Mouse (Mus musculus) hindbrain, embryonic 16.5 days (tissue): Measurements from ENCODE around the gene Lmnb2. TPM values are rescaled to one million over a fixed set of nuclear protein-coding genes. Genes with fewer than 3 reads are reported as not detected.

ENCODE experiments used
- ATAC-seq: fragments of 200-750 bp; cut with Nextera tagmentation; 2 replicates; pipeline ENCODE4 v1.8.0; 2017; ENCODE audit warnings: moderate TSS enrichment, moderate library complexity
- H3K27ac ChIP-seq: fragments of 300-500 bp; sonication (generic); 2 replicates; pipeline ENCODE4 v1.5.1; 2014; ENCODE audit warnings: low read depth, mild to moderate bottlenecking, control low read depth, low read length, moderate library complexity
- H3K27me3 ChIP-seq: fragments of 300-500 bp; sonication (generic); replicated peaks from 2 replicates; pipeline ENCODE4 v1.6.1; 2014; ENCODE audit warnings: low read length; ENCODE audit not compliant: control insufficient read depth, insufficient read depth
- H3K36me3 ChIP-seq: fragments of 300-500 bp; sonication (generic); 2 replicates; pipeline ENCODE4 v1.6.1; 2014; ENCODE audit warnings: mild to moderate bottlenecking, low read length, moderate library complexity, mixed read lengths; ENCODE audit not compliant: control insufficient read depth, insufficient read depth
- H3K4me1 ChIP-seq: fragments of 300-500 bp; sonication (generic); 2 replicates; pipeline ENCODE4 v1.6.1; 2014; ENCODE audit warnings: low read depth, low read length; ENCODE audit not compliant: control insufficient read depth, insufficient read depth
- H3K4me2 ChIP-seq: fragments of 300-500 bp; sonication (generic); 2 replicates; pipeline ENCODE4 v1.6.1; 2014; ENCODE audit warnings: mild to moderate bottlenecking, low read length, control low read depth, moderate library complexity
- H3K4me3 ChIP-seq: fragments of 300-500 bp; sonication (generic); 2 replicates; pipeline ENCODE4 v1.5.1; 2014; ENCODE audit warnings: mild to moderate bottlenecking, low read length, control low read depth, moderate library complexity
- H3K9ac ChIP-seq: fragments of 300-500 bp; sonication (generic); 2 replicates; pipeline ENCODE4 v1.6.1; 2014; ENCODE audit warnings: low read depth, mild to moderate bottlenecking, control low read depth, low read length, moderate library complexity
- H3K9me3 ChIP-seq: fragments of 300-500 bp; sonication (generic); 2 replicates; pipeline ENCODE4 v1.6.1; 2014; ENCODE audit warnings: mild to moderate bottlenecking, low read length, moderate library complexity; ENCODE audit not compliant: control insufficient read depth
- WGBS: fragments of 180-500 bp; shearing (Covaris S2); extraction: QIAGEN DNeasy Blood & Tissue Kit; methylation state at CpG from one replicate; pipeline ENCODE4 v1.1.7; 2014; 5-methylcytosine and 5-hydroxymethylcytosine counted together
- polyA plus RNA-seq: library from polyadenylated mRNA; unstranded; fragments of >200 nt; fragmentation: Nextera tagmentation; extraction: Ambion mirVana; gene quantifications from 2 replicates; pipeline ENCODE4 v1.2.1, GENCODE M21; 2015

The Lmnb2 gene
- polyA plus RNA-seq, 1 experiment from 2014 or later, result 36.6 TPM

DNA sequence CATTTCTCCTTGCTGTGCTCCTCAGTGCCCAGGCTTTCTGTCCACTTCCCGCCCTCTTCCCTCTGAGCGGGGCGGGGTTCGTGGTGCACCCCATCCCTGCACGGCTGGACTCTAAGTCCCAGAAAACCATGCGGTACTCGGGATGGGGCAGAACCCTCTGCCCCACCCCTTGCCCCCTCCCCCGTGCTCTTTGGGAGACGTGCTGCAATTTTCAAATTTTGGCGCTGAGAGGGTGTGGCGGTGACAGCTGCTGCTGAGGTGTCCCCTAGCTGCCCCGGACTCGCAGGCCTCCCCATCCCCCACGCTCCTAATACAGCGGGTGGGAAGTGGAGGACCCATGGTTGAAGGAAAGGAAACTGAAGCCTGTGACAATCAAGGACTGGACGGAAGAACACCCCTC lies 3.9 kb upstream of the Lmnb2 start:
- 3% methylated on average over 16 of the region's 16 CpGs for WGBS
- peak overlapping the region; percentile 18 for H3K4me3 ChIP-seq
- peaks cover 11% of the 10 kb centered on the region for H3K4me1 ChIP-seq
- no peak overlapping the region for H3K27ac ChIP-seq
- peak overlapping the region; percentile 52 for H3K9ac ChIP-seq
- H3K9me3 ChIP-seq, result no peaks in the 10 kb centered on the region
- ATAC-seq, result no peak
- no peaks in the 10 kb centered on the region for H3K36me3 ChIP-seq
- no peaks in the 10 kb centered on the region for H3K27me3 ChIP-seq
- peak overlapping the region; percentile 41 for H3K4me2 ChIP-seq

DNA sequence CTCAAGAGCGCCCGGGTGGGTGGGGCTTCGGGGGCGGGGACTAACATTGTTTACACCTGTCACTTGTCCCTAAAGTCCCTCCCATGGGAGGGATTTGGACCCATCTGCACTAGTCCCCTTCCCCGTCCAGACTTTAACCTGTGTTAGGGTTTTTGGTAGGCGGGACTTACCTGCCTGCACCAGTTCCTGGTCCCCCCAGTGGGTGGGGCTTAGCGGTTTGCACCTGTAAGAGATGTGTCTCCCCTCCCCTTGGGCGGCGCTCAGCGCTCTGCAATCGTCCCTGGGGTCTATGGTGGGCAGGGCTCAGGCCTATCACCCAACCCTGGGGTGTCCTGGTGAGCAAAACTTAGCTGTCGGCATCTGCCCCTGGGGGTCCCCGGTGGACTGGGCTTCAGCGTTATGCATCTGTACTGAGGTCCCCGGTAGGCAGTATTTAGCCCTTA lies 688 bp downstream of the Lmnb2 start:
- Histone ChIP-seq H3K27me3 (no peaks in the 10 kb centered on the region), H3K36me3 (no peaks in the 10 kb centered on the region; the same call in 1 of the 2 replicates), H3K9me3 (no peaks in the 10 kb centered on the region), H3K27ac (peak overlapping the region; percentile 84), H3K4me3 (peak overlapping the region; percentile 92), H3K4me1 (peaks cover 19% of the 10 kb centered on the region), H3K9ac (peak overlapping the region; percentile 92), H3K4me2 (peak overlapping the region; percentile 98)
- peak; percentile 40 for ATAC-seq
- WGBS, result 2% methylated on average over 15 of the region's 15 CpGs

DNA sequence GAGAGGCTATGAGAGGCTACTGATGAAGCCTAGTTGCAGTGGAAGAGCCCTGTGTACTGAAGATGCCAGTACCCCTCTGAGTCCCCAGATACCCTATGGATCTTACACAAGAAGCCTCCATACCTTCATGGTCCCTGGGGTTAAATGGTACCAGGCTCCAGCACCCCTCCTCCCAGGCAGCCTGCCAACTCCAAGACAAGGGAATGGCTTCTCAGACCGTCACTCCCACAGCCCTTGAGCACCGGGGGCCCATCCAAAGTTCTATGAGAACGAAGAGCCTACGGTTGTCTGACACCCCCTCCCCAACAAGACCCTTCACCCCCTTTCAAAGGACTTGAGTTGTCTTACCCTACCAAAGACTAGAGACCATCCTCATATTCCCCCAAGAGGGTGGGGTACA lies 2.3 kb downstream of the Lmnb2 start:
- no peak for ATAC-seq
- no peaks in the 10 kb centered on the region for H3K27me3 ChIP-seq
- H3K36me3 ChIP-seq, result peaks cover 3% of the 10 kb centered on the region; the same call in 1 of the 2 replicates
- no peak overlapping the region for H3K4me2 ChIP-seq
- H3K4me1 ChIP-seq, result peaks cover 19% of the 10 kb centered on the region
- WGBS, result 88% methylated on average over 4 of the region's 4 CpGs
- H3K27ac ChIP-seq, result no peak overlapping the region
- H3K9me3 ChIP-seq, result no peaks in the 10 kb centered on the region
- no peak overlapping the region for H3K9ac ChIP-seq
- no peak overlapping the region for H3K4me3 ChIP-seq

DNA sequence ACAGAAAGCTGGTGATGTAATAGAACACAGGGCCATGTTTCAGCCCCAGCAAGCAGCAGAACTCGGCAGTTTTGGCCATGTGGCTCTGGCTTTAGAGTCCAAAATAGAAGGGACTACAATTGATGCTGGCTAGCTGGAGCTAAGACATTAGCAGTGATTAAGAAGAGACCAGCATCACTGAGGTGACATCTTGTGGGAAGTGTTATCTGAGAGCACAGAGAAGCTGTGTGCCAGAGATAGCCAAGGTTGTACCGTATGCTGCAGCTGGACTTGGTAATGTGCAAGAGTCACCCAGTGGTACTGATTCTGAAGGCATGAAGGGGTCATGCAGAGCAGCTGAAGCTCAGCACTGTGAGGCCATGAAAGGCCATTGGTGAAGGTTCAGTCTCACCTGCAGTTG lies 2.8 kb downstream of the Lmnb2 start:
- ATAC-seq, result no peak
- no peak overlapping the region for H3K27ac ChIP-seq
- H3K9me3 ChIP-seq, result no peaks in the 10 kb centered on the region
- H3K4me3 ChIP-seq, result no peak overlapping the region
- WGBS, result 83% methylated on average over 2 of the region's 2 CpGs
- H3K36me3 ChIP-seq, result peaks cover 3% of the 10 kb centered on the region; the same call in 1 of the 2 replicates
- no peaks in the 10 kb centered on the region for H3K27me3 ChIP-seq
- no peak overlapping the region for H3K4me2 ChIP-seq
- H3K4me1 ChIP-seq, result peaks cover 19% of the 10 kb centered on the region
- H3K9ac ChIP-seq, result no peak overlapping the region

DNA sequence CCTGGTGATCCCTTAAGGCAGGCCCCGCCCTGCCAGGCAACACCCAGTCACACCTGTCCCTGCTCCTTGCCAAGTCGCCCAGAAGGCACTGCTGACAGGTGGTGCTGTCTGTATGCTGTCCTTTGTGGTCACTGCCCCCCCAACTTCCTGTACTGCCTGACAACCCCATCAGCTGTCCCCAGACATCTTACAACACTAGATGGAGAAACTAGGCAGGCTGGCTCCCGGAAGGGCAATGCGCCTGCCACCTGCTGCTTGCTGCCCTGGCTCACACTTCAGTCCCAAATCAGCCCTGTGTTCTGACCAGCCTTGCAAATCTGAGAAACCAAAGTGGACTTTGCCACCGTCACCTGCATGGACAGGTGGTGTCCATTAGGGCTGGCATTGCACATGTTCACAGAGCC lies 3.8 kb downstream of the Lmnb2 start:
- H3K4me2 ChIP-seq, result no peak overlapping the region
- no peak overlapping the region for H3K4me3 ChIP-seq
- H3K9me3 ChIP-seq, result no peaks in the 10 kb centered on the region
- no peak for ATAC-seq
- H3K27me3 ChIP-seq, result no peaks in the 10 kb centered on the region
- WGBS, result 86% methylated on average over 5 of the region's 5 CpGs
- H3K36me3 ChIP-seq, result peaks cover 7% of the 10 kb centered on the region
- H3K27ac ChIP-seq, result no peak overlapping the region
- no peak overlapping the region for H3K9ac ChIP-seq
- peaks cover 19% of the 10 kb centered on the region for H3K4me1 ChIP-seq

DNA sequence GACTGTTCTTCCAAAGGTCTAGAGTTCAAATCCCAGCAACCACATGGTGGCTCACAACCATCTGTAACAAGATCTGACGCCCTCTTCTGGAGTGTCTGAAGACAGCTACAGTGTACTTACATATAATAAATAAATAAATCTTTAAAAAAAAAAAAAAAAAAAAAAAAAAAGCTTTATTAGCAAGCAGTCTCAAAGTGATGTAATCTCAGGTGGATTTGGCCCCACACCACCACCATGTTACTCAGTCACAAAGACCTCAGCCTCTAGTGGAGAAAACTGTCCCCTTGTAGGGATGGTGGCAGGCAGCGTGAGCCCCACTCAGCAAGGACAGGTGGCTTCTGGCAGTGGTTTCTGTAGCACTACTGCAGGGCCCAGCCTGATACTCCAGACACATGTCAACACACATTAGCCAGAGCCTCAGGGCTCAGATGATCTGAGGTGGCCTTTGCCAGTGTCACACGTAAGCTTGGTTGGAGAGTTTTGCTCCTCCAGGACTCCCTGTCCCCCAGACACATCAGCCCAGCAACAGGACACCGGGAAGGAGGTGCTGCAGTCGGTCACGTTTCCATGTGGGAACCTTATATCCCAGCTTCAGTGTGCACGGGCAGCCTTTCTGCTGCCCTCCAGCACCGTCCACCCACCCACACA lies 4.6 kb downstream of the Lmnb2 start:
- no peaks in the 10 kb centered on the region for H3K9me3 ChIP-seq

DNA sequence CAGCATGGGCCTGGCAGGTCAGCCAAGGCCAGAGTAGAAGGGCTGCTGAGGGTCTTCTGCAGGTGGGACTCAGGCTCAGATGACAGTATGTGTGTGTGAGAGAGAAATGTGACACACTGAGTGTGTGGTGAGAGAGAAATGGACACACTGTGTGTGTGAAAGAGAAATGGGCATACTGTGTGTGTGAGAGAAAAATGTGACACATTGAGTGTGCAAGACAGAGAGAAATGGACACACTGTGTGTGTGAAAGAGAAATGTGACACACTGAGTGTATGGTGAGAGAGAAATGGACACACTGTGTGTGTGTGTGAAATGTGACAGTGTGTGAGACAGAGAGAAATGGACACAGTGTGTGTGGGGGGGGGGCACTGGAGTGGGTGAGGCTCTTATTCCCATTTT lies 6.2 kb downstream of the Lmnb2 start:
- H3K9ac ChIP-seq, result no peak overlapping the region
- H3K4me3 ChIP-seq, result no peak overlapping the region
- no peak overlapping the region for H3K4me2 ChIP-seq
- H3K4me1 ChIP-seq, result peaks cover 8% of the 10 kb centered on the region
- H3K27me3 ChIP-seq, result no peaks in the 10 kb centered on the region
- no peak overlapping the region for H3K27ac ChIP-seq
- no peak for ATAC-seq
- no peaks in the 10 kb centered on the region for H3K9me3 ChIP-seq
- peaks cover 19% of the 10 kb centered on the region for H3K36me3 ChIP-seq

More for the DNA sequence above, 4.6 kb downstream of the Lmnb2 start:
- WGBS, result 96% methylated on average over 7 of the region's 8 CpGs
- ATAC-seq, result no peak
- H3K27ac ChIP-seq, result no peak overlapping the region
- H3K9ac ChIP-seq, result no peak overlapping the region
- H3K4me3 ChIP-seq, result no peak overlapping the region
- H3K36me3 ChIP-seq, result peaks cover 7% of the 10 kb centered on the region
- no peak overlapping the region for H3K4me2 ChIP-seq
- H3K27me3 ChIP-seq, result no peaks in the 10 kb centered on the region
- H3K4me1 ChIP-seq, result peaks cover 17% of the 10 kb centered on the region

DNA sequence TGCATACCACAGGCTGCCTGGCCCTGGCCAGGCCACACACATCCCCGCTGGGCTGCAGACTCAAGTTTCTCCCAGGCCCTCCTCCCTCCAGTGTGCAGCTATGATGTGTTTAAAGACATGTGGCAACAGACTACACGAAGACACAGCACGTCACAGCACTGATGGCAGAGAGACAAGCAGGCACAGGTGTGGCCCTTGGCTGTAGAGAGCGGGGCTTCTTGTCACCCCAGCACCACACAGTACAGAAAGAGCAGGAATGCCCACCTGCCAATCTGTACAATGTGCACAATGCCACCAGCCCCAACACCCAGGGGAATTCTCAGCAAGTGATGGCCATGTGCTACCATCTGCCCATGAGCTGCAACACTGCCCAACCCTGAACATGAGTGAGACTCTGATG lies 6.7 kb downstream of the Lmnb2 start:
- Histone ChIP-seq H3K9me3 (no peaks in the 10 kb centered on the region), H3K4me2 (no peak overlapping the region), H3K4me1 (peaks cover 2% of the 10 kb centered on the region), H3K9ac (no peak overlapping the region; the same call in 1 of the 2 replicates), H3K27ac (no peak overlapping the region), H3K4me3 (no peak overlapping the region), H3K36me3 (peaks cover 19% of the 10 kb centered on the region), H3K27me3 (no peaks in the 10 kb centered on the region)
- no peak for ATAC-seq
- 79% methylated on average over 4 of the region's 4 CpGs for WGBS

DNA sequence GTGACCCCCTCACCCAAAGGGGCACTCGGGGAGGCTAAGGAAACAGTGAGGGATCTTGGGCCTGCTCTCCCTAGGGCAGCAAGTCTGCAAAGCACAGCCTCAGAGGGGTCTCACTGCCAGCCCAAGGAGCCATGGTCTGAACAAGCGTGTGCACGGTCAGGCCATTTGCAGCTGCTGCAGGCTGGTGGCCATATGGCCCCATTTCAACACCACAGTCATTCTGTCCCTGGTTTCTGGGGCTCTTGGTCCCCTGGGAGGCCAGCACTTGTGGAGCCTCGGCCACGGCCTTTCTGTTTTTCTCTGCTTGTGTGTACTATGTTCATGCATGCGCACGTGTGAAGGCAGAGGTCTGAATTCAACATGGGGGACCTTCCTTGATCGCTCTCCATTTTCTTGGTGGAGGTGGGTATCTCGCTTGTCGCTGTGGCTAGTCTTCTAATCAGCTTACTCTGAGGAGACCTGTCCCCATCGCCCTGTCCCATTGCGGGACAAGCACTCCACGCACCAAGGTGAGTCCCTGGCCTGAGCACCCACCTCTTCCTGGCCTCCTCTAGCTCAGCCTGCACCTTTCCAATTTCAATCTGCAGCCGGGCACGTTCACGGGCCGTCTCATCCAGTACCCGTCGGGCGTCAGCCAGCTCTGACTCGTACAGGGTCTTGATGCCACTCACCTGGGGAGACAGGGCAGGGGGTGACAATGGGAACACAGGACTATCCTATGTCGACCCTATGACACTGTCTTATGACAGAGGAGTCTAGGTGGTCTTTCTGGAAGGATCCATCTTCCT lies 8.5 kb downstream of the Lmnb2 start:
- Histone ChIP-seq H3K4me2 (no peak overlapping the region), H3K4me3 (no peak overlapping the region), H3K9ac (no peak overlapping the region), H3K27me3 (no peaks in the 10 kb centered on the region), H3K27ac (no peak overlapping the region), H3K4me1 (no peaks in the 10 kb centered on the region), H3K9me3 (no peaks in the 10 kb centered on the region), H3K36me3 (peaks cover 34% of the 10 kb centered on the region)
- no peak for ATAC-seq
- 93% methylated on average over 22 of the region's 22 CpGs for WGBS
